Mouse (Mus musculus) testis, adult 2 months (tissue): ENCODE measurements at regions not wholly inside any gene's neighbourhood (a gene's known extent, or its start where the extent isn't known, plus 50 kb on each side); places are given as distances from the start of the nearest gene placed in this dataset.

Experiments
- CTCF ChIP-seq: fragments of 200-500 bp; IDR thresholded peaks from 2 replicates; pipeline ENCODE4 v1.5.1; 2012; ENCODE audit warnings: low read depth, mild to moderate bottlenecking, inconsistent platforms, low read length, moderate library complexity; ENCODE audit not compliant: control insufficient read depth, insufficient read depth, insufficient replicate concordance
- POLR2A ChIP-seq: fragments of 200-500 bp; IDR thresholded peaks from 2 replicates; pipeline ENCODE4 v1.6.1; 2012; ENCODE audit warnings: low read depth, mild to moderate bottlenecking, inconsistent platforms, low read length, moderate library complexity; ENCODE audit not compliant: control insufficient read depth

DNA sequence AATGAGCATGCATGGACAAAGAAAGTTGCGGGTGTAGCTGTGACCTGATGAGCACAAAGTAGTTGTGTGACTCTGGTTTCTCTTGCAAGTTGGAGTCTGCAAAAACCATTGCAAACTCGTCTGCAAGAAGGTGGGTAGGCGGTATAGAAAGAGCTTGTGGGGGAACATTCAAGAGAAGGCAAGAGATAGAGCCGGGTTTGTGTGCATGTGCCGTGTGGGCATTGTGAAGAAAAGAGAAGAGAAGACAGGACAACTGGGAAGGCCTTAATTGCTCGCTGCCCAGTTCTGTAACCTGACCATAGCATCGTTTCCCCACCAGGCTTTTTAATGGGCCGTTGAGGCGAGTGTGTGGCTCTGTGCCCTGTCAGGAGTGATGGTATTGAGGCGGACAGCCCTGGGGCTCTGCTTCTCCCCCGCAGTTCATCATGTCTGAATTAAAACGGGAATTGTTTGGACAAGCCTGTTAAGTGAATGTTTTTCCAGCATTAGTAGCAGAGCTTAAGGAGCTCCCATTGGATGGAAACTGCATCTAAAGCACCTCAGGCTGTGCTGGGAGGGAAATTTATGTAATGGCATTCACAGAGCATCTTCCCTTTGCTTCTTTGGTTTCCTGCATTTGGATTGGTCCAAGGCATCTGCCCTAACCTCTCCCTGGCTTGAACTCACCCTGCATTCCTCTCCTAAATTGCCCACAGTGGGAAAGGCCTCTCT, 163.1 kb downstream of the Brinp2 start:
- no peak for TF ChIP-seq CTCF
- TF ChIP-seq POLR2A, result no peak
